Mouse (Mus musculus) MEL (cell line): ENCODE measurements around the gene Ttc21b. TPM values are rescaled to one million over a fixed set of nuclear protein-coding genes. Genes with fewer than 3 reads are reported as not detected.

ENCODE experiments used
- DNase-seq: peaks from one replicate; pipeline ENCODE4 v3.0.0; 2011; ENCODE audit warnings: low read depth, low spot score
- H3K27ac ChIP-seq: 2 replicates; pipeline ENCODE4 v1.5.1; 2012; ENCODE audit warnings: low read depth, mild to moderate bottlenecking, control low read depth, low read length, moderate library complexity; ENCODE audit not compliant: control insufficient read depth
- H3K27me3 ChIP-seq, 2 experiments: fragments of 150-350 bp in 1 of 2; sonication (generic) in 1 of 2; 2 replicates each; pipeline ENCODE4 v1.6.1; 2012; ENCODE audit warnings: low read length in 2 of 2, mild to moderate bottlenecking in 2 of 2, improper control_type of control experiment in 1 of 2, moderate library complexity in 1 of 2; ENCODE audit not compliant: insufficient read depth in 2 of 2, control insufficient read depth in 1 of 2
- H3K36me3 ChIP-seq, 2 experiments: 2 replicates each; pipeline ENCODE4 v1.6.1; 2012 to 2014; ENCODE audit warnings: low read length in 2 of 2, improper control_type of control experiment in 1 of 2, inconsistent platforms in 1 of 2, mild to moderate bottlenecking in 1 of 2; ENCODE audit not compliant: insufficient read depth in 2 of 2, control insufficient read depth in 1 of 2
- H3K4me1 ChIP-seq, 2 experiments: fragments of 150-350 bp in 1 of 2; sonication (generic) in 1 of 2; 2 replicates each; pipeline ENCODE4 v1.6.1; 2012; ENCODE audit warnings: low read length in 2 of 2, improper control_type of control experiment in 1 of 2, mild to moderate bottlenecking in 1 of 2; ENCODE audit not compliant: insufficient read depth in 2 of 2, control insufficient read depth in 1 of 2
- H3K4me3 ChIP-seq, 2 experiments: fragments of 150-350 bp in 1 of 2; sonication (generic) in 1 of 2; 2 replicates each; pipeline ENCODE4 v1.5.1; 2012; ENCODE audit warnings: low read depth in 2 of 2, low read length in 2 of 2, mild to moderate bottlenecking in 2 of 2, moderate library complexity in 2 of 2, control low read depth in 1 of 2, improper control_type of control experiment in 1 of 2; ENCODE audit not compliant: control insufficient read depth in 1 of 2, insufficient read depth in 1 of 2
- H3K79me2 ChIP-seq: 2 replicates; pipeline ENCODE4 v1.6.1; 2012; ENCODE audit warnings: mild to moderate bottlenecking, low read length, moderate library complexity; ENCODE audit not compliant: control insufficient read depth, poor library complexity, insufficient read depth
- H3K9ac ChIP-seq: 2 replicates; pipeline ENCODE4 v1.6.1; 2012; ENCODE audit warnings: low read depth, mild to moderate bottlenecking, control low read depth, low read length, moderate library complexity; ENCODE audit not compliant: control insufficient read depth, poor library complexity, severe bottlenecking
- H3K9me3 ChIP-seq: fragments of 150-350 bp; sonication (generic); replicated peaks from 2 replicates; pipeline ENCODE4 v1.6.1; 2012; ENCODE audit warnings: mild to moderate bottlenecking, low read length, improper control_type of control experiment, moderate library complexity; ENCODE audit not compliant: insufficient read depth
- BHLHE40 ChIP-seq: IDR thresholded peaks from 2 replicates; pipeline ENCODE4 v1.6.1; 2012; ENCODE audit warnings: low read depth, mild to moderate bottlenecking, inconsistent platforms, low read length, improper control_type of control experiment, borderline replicate concordance
- CHD1 ChIP-seq: IDR thresholded peaks from 2 replicates; pipeline ENCODE4 v1.6.1; 2012; ENCODE audit warnings: low read depth, mild to moderate bottlenecking, inconsistent platforms, low read length, improper control_type of control experiment
- CHD2 ChIP-seq: IDR thresholded peaks from 2 replicates; pipeline ENCODE4 v1.6.1; 2011; ENCODE audit warnings: low read length, improper control_type of control experiment
- CTCF ChIP-seq, 3 experiments: IDR thresholded peaks in 2 of 3; conservative IDR thresholded peaks in 1 of 3; 2 replicates each; pipeline ENCODE4 v1.5.1; 2011 to 2012; ENCODE audit warnings: low read length in 3 of 3, low read depth in 2 of 3, mild to moderate bottlenecking in 2 of 3, improper control_type of control experiment in 1 of 3, inconsistent platforms in 1 of 3, mixed read lengths in 1 of 3, moderate library complexity in 1 of 3; ENCODE audit not compliant: control insufficient read depth in 1 of 3, insufficient read depth in 1 of 3, poor library complexity in 1 of 3, severe bottlenecking in 1 of 3
- ELF1 ChIP-seq: IDR thresholded peaks from 2 replicates; pipeline ENCODE4 v1.6.1; 2014; ENCODE audit warnings: low read depth, mild to moderate bottlenecking, inconsistent platforms, low read length, improper control_type of control experiment, moderate library complexity
- GABPA ChIP-seq: IDR thresholded peaks from 2 replicates; pipeline ENCODE4 v1.6.1; 2012; ENCODE audit warnings: low read depth, mild to moderate bottlenecking, inconsistent platforms, low read length, improper control_type of control experiment, moderate library complexity
- HCFC1 ChIP-seq: IDR thresholded peaks from 2 replicates; pipeline ENCODE4 v1.6.1; 2012; ENCODE audit warnings: low read depth, mild to moderate bottlenecking, inconsistent platforms, low read length, improper control_type of control experiment, moderate library complexity
- JUND ChIP-seq: IDR thresholded peaks from 2 replicates; pipeline ENCODE4 v1.6.1; 2011; ENCODE audit warnings: low read depth, mild to moderate bottlenecking, improper control_type of control experiment, low read length
- KAT2A ChIP-seq: conservative IDR thresholded peaks from 2 replicates; pipeline ENCODE4 v1.6.1; 2012; ENCODE audit warnings: low read depth, low read length, improper control_type of control experiment, inconsistent platforms
- MAFK ChIP-seq: IDR thresholded peaks from 2 replicates; pipeline ENCODE4 v1.6.1; 2011; ENCODE audit warnings: low read depth, mild to moderate bottlenecking, low read length, improper control_type of control experiment, borderline replicate concordance
- MAX ChIP-seq: IDR thresholded peaks from 2 replicates; pipeline ENCODE4 v1.6.1; 2011; ENCODE audit warnings: low read length, improper control_type of control experiment
- MEF2A ChIP-seq: IDR thresholded peaks from 2 replicates; pipeline ENCODE4 v1.6.1; 2014; ENCODE audit warnings: low read depth, mild to moderate bottlenecking, inconsistent platforms, low read length, improper control_type of control experiment; ENCODE audit not compliant: poor library complexity, insufficient replicate concordance, severe bottlenecking; ENCODE audit errors: extremely low read depth
- MYC ChIP-seq: IDR thresholded peaks from 2 replicates; pipeline ENCODE4 v1.6.1; 2011; ENCODE audit warnings: low read depth, mild to moderate bottlenecking, low read length, improper control_type of control experiment, moderate library complexity
- POLR2A ChIP-seq, 2 experiments: IDR thresholded peaks; 2 replicates each; pipeline ENCODE4 v1.6.1; 2011 to 2012; ENCODE audit warnings: low read length in 2 of 2, mild to moderate bottlenecking in 2 of 2, control low read depth in 1 of 2, improper control_type of control experiment in 1 of 2, low read depth in 1 of 2, moderate library complexity in 1 of 2; ENCODE audit not compliant: control insufficient read depth in 1 of 2, insufficient read depth in 1 of 2, poor library complexity in 1 of 2
- POLR2AphosphoS2 ChIP-seq: IDR thresholded peaks from 2 replicates; pipeline ENCODE4 v1.6.1; 2011; ENCODE audit warnings: low read length, improper control_type of control experiment
- SIN3A ChIP-seq: IDR thresholded peaks from 2 replicates; pipeline ENCODE4 v1.6.1; 2012; ENCODE audit warnings: low read length, improper control_type of control experiment, inconsistent platforms
- SMC3 ChIP-seq: IDR thresholded peaks from 2 replicates; pipeline ENCODE4 v1.6.1; 2011; ENCODE audit warnings: low read depth, low read length, improper control_type of control experiment
- TAL1 ChIP-seq: IDR thresholded peaks from 2 replicates; pipeline ENCODE4 v1.6.1; 2012; ENCODE audit warnings: mild to moderate bottlenecking, inconsistent platforms, low read length, moderate library complexity, mixed read lengths
- TCF12 ChIP-seq: IDR thresholded peaks from 2 replicates; pipeline ENCODE4 v1.6.1; 2014; ENCODE audit warnings: low read depth, mild to moderate bottlenecking, inconsistent platforms, low read length, improper control_type of control experiment, moderate library complexity
- UBTF ChIP-seq: IDR thresholded peaks from 2 replicates; pipeline ENCODE4 v1.6.1; 2012; ENCODE audit warnings: low read depth, mild to moderate bottlenecking, inconsistent platforms, low read length, improper control_type of control experiment, moderate library complexity, borderline replicate concordance; ENCODE audit not compliant: insufficient read depth
- ZC3H11A ChIP-seq: IDR thresholded peaks from 2 replicates; pipeline ENCODE4 v1.6.1; 2012; ENCODE audit warnings: low read depth, mild to moderate bottlenecking, inconsistent platforms, low read length, improper control_type of control experiment
- polyA plus RNA-seq, 2 experiments: library from polyadenylated mRNA; stranded (reverse) in 1 of 2; unstranded in 1 of 2; fragments of >175 nt in 1 of 2; fragments of >200 nt in 1 of 2; gene quantifications; 2 replicates each; pipeline versions ENCODE4 v1.2.1 to v1.2.4; 2012; ENCODE audit warnings: low replicate concordance in 2 of 2, low read depth in 1 of 2; ENCODE audit not compliant: insufficient read length in 2 of 2, insufficient read depth in 1 of 2, missing spikeins in 1 of 2
- total RNA-seq: library from RNA; depleted of rRNA; stranded (reverse); fragments of 300-350 nt; gene quantifications from 2 replicates; pipeline ENCODE4 v1.2.3, GENCODE M21; 2012

Ttc21b gene
- total and polyA plus RNA-seq, 3 experiments = not detected

DNA sequence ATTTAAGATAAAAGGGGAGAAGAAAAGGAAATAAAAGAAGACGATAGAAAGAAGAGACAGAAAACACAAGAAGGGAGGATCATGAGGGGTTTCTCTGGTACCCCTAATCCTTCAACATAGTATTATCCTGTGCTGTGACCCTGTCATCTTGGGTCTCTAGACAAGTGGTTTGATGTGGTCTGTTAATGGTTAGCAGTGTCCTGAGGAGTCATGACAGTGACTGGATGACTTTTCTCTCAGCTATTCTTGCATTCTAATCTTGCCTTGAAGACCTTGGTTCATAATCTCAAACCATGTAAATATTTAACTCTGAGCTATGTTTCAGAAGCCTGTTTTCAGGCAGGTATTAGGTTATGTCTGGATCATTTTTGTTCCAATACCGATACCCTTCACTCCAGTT is 113.7 kb downstream of the Ttc21b start:
- H3K4me1 ChIP-seq = no peaks in the 10 kb centered on the region
- no peaks in the 10 kb centered on the region for H3K79me2 ChIP-seq
- no peaks in the 10 kb centered on the region for H3K9me3 ChIP-seq
- TF ChIP-seq MYC (no peak), TAL1 (no peak), MEF2A (no peak), ELF1 (no peak), JUND (no peak), CTCF (IDR thresholded peaks at IDR 0.05 in 2 of 3, conservative IDR thresholded peaks at IDR 0.05 in 1 of 3; ENCODE audit: control insufficient read depth in 1 of 3, insufficient read depth in 1 of 3, low read depth in 2 of 3, low read length in 3 of 3, poor library complexity in 1 of 3, severe bottlenecking in 1 of 3) (no peak), TCF12 (no peak), BHLHE40 (no peak), POLR2A (IDR thresholded peaks at IDR 0.05; ENCODE audit: control insufficient read depth in 1 of 2, insufficient read depth in 1 of 2, low read depth in 1 of 2, low read length in 2 of 2, poor library complexity in 1 of 2) (no peak), MAFK (no peak), UBTF (no peak)
- no peak overlapping the region for H3K27ac ChIP-seq
- no peak overlapping the region for H3K4me3 ChIP-seq
- no peaks in the 10 kb centered on the region for H3K27me3 ChIP-seq
- no peaks in the 10 kb centered on the region for H3K36me3 ChIP-seq
- H3K9ac ChIP-seq = no peak overlapping the region
- DNase-seq = no peak

GRCm38 (mm10) chr2:66142268-66142667 is 114.1 kb downstream of the Ttc21b start:
- Histone ChIP-seq H3K27me3 (no peaks in the 10 kb centered on the region), H3K4me1 (no peaks in the 10 kb centered on the region), H3K4me3 (no peak overlapping the region)

DNA sequence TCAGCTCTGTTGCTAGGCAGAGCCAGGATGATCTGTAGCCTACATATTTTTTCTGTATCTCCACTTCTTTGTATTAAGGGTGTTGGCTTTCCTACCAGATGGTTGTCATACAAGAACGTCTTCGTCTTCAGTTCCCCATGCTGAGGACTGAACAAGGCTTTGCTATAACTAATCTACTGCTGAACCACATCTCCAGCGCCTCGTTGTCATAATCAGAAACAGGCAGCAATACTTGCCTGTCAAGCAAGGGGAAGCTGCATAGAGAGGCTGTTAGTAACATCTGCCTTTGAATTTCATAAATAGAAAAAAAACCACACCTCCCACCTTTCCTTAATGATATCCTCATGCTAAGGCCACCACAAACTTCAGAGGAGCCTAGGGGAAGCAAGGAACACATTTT is 116.2 kb downstream of the Ttc21b start:
- H3K4me1 ChIP-seq = no peaks in the 10 kb centered on the region
- no peaks in the 10 kb centered on the region for H3K27me3 ChIP-seq
- no peak overlapping the region for H3K27ac ChIP-seq
- no peaks in the 10 kb centered on the region for H3K36me3 ChIP-seq
- no peak for DNase-seq
- no peak overlapping the region for H3K9ac ChIP-seq
- H3K79me2 ChIP-seq = no peaks in the 10 kb centered on the region
- H3K4me3 ChIP-seq = no peak overlapping the region
- TF ChIP-seq BHLHE40 (no peak), POLR2AphosphoS2 (no peak), TAL1 (no peak), CHD1 (no peak)
- H3K9me3 ChIP-seq = no peaks in the 10 kb centered on the region

More at GRCm38 (mm10) chr2:66142268-66142667, 114.1 kb downstream of the Ttc21b start:
- Histone ChIP-seq H3K27ac (no peak overlapping the region), H3K9ac (no peak overlapping the region), H3K79me2 (no peaks in the 10 kb centered on the region), H3K9me3 (no peaks in the 10 kb centered on the region), H3K36me3 (no peaks in the 10 kb centered on the region)
- TF ChIP-seq HCFC1 (no peak), KAT2A (no peak), SMC3 (no peak), ZC3H11A (no peak), SIN3A (no peak), GABPA (no peak), CHD2 (no peak), MAX (no peak), POLR2AphosphoS2 (no peak), CTCF (IDR thresholded peaks at IDR 0.05 in 2 of 3, conservative IDR thresholded peaks at IDR 0.05 in 1 of 3; ENCODE audit: control insufficient read depth in 1 of 3, insufficient read depth in 1 of 3, low read depth in 2 of 3, low read length in 3 of 3, poor library complexity in 1 of 3, severe bottlenecking in 1 of 3) (no peak)
- no peak for DNase-seq
